Mouse (Mus musculus): ENCODE measurements around the gene Rftn1.
"Not testable (repeated sequence)": the region's sequence is repeated elsewhere in the genome, so short reads cannot be mapped to it uniquely, and the experiment has no call there.

Rftn1 gene

DNA sequence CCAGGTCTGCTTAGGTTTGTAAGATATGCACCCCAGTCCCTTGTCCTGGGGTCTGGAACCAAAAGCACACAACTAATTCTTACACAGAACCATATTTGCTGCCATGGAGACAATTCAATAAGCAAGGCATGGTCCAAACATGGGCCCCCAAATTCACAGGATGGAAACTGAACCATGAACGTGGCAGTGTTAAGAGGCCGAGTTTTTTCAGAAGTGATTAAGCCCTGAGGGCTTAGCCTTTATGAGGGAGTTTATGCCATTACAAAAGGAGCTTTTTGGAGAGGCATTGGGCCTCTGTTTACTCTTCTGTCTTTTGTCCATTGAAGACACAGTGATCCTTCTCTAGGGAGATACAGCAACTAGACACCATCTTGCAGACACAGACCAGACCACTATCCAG, 63.9 kb downstream of the Rftn1 start:
- no peak for DNase-seq

DNA sequence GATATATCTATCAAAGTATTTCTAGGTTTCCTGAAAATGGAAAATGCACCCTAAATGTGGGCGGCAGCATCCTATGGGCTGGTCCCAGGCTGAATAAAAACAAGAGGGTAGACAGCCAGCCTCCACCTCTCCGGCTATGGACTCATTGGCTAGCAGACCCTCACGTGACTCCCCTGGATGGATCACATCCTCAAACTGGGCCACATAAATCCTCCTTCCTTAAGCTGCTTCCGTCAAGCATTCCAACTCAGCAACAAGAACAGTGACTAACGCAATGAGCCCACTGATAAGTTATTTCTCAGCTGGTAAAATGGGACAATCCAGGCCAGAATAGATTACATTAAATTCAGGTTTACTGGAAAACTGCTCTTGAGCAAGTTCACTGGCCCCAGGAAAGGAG, 64.6 kb downstream of the Rftn1 start:
- no peak for DNase-seq

DNA sequence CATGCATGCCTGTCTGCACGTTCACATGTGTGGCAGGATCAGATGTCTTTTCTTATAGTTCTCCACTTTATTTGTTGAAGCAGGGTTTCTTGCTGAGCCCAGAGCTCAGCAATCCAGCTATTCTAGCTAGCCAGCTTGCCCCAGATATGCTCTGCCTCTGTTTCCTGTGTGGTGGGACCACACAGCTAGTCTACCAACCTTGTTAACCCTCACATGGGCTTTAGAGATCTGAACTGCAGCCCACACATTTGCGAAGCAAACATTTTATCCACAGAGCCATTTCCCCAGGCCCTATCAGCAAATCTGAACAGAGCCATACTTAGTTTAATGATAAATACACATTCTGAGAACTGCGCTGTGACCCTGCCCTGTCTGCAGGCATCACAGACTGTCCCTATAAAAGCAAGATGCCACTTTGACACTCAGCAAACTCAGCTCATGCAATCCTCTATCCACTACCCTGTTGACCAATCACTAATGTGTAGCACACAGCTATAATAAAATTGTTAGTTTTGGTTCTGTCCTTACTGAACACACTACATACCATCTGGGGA, 65.2 kb downstream of the Rftn1 start:
- DNase-seq, result no peak

DNA sequence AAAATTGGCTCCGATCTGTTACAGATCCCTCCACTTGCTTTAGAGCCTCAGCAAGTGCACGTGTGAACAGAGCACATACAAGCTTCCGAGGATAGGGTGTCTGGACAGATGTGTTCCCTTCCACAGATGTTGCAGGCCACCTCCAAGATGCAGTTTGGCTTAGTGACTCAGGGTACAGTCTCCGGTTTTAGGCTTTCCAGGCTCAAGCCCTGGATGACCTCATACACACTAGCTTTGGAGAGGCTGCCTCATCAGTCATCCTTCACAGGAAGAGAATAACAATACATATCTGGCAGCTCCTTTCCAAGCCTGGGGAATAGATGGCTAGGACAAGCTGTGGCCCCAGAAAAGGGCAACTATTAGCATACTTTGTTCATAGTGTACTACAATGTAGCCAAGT, 65.8 kb downstream of the Rftn1 start:
- DNase-seq, result no peak

DNA sequence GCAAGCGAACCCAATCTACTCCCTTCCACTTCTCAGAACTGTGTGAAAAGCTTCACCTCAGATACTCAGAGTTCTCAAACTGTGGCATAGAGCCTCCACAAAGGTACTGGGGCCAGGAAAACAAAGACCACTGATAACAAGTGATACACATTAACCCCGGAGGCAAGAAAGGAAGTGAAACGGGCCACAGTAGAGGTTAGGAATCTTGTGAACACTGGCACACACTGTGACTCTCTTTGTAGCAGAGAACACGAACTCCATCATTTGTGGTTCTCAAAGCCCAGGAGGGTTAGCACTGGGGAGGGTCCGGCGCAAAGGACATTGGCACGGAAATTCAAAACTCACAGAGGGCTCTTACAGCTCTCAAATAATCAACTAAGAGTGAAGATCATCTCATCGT, 67.9 kb downstream of the Rftn1 start:
- no peak for DNase-seq

DNA sequence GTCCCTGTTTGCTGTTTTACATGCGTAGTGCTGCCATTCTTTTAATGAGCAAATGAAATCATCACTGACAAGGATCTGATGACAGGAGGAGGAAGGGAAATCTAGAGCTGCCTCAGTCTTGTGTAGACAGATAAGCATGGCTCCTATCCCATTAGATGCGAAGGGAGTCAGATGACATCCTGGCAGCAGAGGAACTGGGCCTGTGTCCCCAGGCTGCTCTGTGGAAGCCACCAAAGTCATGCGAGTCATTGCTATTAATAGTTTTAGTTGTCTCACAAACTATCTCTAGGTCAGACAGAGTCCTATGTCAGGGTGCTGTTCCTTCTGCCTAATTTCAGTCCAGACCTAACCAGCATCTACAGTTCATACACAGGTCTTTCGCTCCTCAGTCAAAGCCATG, 70.4 kb downstream of the Rftn1 start:
- DNase-seq, result no peak

DNA sequence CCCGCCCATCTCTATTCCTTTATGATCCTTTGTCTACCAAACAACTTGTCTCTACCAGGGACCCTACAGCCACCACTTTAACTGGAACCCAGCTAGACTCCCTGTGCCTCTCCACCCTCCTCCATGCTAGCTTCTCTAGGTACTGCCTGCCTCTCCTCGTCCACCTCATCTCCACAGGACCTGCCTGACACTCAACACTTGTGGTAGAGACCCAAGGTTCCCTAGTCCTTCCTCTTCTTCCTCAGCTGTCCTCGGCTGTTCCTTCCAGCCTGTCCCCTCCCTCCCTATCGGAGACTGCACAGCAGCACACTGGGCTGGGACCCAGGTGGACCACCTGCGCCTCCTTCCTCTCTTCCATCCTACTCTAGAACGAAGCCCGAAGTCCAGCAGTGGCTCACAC, 73.0 kb downstream of the Rftn1 start:
- no peak for DNase-seq

DNA sequence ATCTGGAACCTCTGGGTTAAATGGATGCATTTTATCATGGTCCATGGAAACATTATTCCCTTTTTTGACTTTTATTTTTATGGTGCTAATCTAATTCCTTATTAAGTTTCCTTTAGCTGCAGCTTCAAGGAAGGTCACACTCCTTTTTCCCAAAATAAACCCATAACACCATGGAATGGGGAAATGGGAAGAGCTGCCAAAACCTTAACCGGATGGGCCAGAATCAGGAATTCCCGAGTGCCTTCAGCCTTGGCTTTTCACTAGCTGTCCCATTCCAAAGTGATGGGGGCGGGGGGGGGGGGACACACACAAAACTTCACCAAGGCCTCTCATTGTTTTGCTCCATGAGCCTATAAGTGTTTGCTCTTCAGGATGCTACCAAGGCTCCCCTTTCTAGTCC, 73.5 kb downstream of the Rftn1 start:
- peak in 1 of 2 experiments; percentile 30 for DNase-seq

DNA sequence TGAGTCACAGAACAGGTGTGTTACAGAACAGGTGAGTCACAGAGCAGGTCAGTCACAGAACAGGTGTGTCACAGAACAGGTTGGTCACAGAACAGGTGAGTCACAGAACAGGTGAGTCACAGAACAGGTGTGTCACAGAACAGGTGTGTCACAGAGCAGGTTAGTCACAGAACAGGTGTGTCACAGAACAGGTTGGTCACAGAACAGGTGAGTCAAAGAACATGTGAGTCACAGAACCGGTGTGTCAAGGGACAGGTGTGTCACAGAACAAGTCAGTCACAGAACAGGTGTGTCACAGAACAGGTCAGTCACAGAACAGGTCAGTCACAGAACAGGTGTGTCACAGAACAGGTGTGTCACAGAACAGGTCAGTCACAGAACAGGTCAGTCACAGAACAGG, 74.1 kb downstream of the Rftn1 start:
- DNase-seq, result not testable (repeated sequence)

DNA sequence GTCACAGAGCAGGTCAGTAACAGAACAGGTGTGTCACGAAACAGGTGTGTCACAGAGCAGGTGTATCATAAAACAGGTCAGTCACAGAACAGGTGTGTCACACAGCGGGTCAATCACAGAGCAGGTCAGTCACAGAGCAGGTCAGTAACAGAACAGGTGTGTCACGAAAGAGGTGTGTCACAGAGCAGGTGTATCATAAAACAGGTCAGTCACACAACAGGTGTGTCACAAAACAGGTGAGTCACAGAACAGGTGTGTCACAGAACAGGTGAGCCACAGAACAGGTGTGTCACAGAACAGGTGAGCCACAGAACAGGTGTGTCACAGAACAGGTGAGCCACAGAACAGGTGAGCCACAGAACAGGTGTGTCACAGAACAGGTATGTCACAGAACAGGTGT, 74.8 kb downstream of the Rftn1 start:
- not testable (repeated sequence) for DNase-seq

DNA sequence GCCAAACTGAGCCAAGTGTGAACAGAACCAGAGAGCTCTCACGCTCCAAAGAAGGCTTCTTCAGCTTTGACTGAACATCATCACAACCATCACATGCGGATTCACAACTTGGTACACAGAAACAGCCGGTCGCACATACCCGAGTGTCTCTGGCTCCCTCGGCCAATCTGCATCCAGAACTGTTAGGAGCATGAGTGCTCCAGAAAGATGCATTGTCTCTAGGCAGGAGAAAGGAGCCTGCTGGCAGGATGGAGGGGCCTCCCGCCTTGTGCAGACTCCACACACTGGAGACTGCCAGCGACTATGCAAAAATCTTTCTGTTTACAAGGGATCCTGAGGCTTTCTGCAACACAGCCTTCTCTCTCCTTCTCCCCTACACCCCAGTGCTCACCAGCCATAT, 75.8 kb downstream of the Rftn1 start:
- no peak for DNase-seq

DNA sequence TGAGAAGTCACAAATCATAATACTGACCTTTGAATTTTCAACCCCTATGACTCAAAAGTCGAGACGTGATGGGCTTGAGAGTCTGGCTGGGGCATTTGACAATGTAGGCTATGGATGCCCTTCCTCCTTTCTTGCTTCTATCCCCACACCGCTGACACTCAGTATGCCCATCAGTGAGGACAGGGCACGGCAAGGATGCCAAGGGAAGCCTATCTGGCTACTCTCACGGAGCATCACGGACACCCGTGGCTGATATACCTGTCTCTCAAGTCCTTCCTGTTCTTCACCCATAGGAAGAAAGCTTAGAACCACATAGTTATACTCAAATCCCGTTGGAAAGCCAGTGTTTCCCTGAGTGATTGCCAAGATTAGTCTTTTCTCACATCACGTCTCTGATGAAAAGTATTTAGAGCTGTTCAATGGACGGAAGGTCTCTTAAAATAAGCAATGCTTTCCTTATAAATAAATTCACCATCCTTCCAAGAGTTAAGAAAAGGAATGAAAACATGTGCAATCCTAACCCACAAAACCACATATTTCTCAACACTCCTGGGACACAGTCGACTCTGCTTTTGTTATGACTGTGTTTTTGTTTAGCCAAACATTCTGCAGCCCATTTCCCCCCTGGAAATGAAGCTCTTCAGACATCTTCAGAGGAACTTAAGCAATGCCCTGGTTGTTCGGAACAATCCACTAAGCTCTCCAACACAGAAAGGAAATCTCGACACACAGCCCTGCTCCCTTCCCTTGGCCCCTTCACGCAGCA, 79.6 kb downstream of the Rftn1 start:
- no peak for DNase-seq

DNA sequence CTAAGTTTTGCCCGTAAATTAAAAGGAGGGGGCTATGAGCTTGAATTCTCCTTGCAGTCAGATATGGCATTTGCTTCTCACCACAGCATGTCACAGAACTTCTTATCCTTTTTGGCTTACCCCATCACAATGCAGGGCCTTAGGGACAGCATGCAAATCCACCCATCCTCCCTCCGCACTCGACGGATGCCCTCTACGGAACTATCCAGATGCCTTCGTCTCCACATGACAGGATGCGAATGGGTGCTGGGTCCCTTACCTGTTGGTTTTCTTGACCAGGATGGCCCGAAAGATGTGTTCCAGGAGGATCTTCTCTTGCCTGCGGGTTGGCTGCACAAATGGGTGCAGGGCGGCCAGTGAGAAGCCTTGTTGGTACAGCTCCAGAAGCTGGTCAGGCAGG, 83.7 kb downstream of the Rftn1 start:
- no peak for DNase-seq

DNA sequence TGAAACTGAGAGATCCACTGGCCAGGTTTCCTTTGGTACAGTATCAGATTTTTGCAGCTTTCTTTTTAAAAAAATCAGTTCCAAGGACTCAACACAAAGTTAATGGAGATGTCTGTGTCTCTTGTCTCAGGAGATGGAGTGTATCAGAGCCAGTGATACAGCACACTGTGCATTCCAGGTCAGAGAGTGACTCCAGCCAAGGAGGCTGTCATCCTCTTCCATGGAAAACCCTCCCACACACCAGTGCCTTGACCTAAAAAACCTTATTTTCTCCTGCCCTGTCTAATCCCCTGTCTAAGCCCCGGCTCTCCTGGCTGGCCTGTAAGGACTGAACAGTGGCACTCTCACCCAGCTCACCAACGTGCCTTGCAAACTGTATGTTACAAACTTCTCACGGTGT, 86.3 kb downstream of the Rftn1 start:
- DNase-seq, result no peak

DNA sequence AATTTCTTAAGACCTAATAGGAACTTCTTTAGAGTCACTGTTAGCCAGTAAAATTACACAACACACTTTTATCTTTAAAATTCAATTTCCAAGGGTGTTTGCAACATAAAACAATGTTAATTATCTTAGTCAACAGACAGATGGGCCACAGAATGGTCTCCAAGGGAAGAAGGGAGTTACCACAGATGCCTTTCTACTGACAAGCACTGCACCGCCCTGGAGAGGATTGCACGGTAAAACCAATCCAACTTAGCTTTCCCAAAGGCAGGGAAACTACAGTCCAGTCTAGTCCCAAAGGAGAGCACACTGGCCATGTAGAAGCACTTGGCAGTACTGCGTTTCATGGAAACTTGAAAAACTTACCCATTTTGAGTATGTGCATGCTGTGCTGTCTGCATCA, 89.1 kb downstream of the Rftn1 start:
- DNase-seq, result no peak

DNA sequence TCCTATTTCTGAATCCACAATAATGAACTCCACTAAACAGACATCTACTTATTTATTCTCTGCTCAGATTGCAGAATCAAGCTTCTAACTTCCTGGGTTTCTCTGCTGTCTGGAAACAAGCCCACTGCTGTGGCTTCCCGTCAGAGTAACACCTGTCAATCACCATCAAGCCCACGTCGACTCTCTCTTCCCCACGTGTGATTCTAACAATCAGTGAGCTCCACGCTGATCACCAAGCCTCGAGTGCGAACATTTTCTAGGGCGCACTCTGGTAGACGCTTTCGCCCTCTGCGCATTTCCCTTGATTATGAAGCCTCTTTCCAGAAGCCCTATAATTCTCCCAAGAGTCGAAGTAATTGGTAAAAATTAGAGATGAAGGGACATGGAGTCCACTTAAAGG, 90.4 kb downstream of the Rftn1 start:
- DNase-seq, result no peak

DNA sequence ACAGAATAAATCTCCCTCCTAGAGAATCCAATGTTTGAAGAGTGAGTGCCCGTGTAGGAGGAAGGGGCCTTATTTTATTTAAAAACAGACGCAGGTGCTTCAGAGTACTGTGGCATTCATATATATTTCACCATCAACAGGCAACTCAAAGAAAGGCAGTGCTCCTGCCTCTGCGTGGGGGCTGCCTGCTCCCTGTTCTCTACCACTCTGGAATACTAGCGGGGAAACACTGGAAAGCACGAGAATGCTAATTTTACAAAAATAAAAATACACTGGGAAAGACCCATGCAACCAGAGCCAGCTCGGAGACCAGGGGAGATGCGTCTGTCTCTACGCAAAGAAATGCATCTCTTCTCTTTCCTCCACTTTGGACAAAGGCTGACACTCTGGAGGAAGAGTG, 91.1 kb downstream of the Rftn1 start:
- DNase-seq, result no peak

DNA sequence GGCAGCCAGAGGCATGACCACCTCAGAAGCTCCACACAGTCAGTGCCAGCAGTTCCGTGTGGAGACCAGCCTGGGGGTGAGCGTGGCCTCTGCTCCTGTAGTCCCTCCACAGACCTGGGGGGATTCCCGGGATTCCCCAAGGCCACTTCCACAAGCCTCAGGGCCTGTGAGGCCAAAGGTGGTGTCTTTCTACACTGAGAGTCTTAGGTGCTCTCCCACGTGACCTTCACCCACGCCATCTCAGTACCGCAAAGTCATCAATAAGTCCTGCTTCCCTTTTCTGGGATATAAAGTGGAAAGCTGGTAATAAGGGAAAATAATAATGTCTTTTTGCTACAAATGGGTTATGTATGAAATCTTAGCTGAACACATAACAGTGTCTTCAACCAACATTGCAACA, 92.2 kb downstream of the Rftn1 start:
- DNase-seq, result no peak

DNA sequence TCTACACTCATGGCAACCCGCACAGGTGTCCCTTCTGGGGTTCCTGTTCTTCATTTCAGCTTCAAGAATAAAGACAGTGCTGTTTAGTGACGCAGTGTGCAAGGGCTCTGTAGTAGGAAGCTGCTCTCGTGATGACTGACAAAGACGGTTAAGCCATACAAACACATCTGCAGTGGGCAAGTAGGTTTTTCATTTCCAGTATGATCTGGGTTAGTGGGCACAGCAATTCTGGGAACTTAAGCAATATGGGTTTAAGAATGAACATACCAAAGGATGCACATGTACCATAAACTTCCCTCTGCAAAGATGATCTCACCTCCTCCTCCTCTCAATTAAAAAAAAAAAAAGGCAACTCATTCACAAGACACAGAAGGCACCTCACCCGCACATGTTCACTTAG, 92.6 kb downstream of the Rftn1 start:
- no peak for DNase-seq

DNA sequence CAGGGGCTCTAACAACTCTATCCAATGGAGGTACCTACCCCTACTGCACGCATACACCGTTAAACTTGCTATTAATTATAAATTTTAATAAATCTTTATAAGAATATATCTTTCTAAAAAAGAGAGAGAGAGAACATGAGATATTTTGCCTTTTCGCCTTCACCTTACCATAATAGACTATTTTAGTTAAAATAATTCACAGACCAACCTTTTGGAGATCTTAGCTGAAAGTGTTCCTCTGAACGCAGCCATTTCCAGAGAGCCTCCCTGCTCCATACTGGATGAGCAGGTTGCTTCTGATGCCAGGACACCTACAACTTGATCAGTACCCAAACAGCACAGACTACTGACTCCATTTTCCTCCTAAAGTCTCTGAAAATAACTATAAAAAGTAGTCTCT, 94.2 kb downstream of the Rftn1 start:
- no peak for DNase-seq

DNA sequence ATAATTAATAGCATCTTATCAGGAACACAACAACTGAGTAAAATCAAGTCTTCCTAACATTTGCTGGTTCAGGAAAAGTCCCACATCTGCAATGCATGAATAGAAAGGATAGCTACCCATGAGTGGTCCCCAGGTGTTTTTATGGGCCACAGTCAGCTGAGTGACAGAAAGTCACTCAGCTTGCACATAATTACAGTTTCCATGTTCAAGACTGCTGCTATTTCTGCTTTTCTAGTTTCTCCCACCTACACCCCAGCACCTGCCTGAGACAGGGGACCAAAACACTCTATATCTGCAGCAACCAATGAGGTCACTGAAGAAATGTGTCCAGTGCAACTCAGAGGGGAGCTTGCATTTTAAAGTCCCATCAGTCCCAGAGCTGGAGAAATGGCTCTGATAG, 95.9 kb downstream of the Rftn1 start:
- no peak for DNase-seq

DNA sequence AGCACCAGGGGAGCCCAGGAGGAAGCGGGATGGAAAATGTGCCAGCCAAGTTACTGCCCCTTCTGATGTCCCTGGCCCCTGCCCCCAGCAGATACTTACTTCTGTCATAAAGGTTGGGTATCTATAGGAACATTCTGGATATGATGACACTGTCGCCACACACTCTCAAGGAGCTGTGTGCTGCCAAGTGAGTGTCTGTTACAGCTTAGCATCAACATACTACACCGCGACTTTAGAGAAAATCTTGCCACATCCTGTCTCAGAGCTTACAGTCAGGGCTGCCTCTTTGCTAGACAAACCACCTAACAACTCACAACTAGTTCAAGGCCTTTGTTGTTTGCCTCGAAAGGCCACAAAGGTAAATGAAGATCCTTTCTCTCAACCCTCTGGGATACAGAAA, 96.4 kb downstream of the Rftn1 start:
- no peak for DNase-seq

DNA sequence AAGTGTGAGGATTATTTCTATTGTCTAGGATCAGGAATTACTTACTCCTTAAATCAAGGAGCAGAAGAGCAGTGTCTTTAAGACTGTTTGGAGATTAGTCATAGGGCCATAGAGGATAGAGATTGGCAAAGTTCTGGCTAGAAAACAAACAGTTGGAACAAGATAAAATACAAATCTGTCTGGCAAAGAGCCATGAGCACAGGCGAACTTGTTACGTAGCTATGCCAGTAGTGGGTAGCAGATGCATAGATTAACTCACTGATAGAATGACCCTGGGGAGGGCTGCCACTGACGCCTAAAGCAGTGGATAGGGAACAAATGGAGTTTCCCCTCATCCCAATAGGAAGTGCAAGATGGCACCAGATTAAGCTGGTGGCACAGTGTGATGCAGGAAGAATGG, 97.1 kb downstream of the Rftn1 start:
- no peak for DNase-seq

DNA sequence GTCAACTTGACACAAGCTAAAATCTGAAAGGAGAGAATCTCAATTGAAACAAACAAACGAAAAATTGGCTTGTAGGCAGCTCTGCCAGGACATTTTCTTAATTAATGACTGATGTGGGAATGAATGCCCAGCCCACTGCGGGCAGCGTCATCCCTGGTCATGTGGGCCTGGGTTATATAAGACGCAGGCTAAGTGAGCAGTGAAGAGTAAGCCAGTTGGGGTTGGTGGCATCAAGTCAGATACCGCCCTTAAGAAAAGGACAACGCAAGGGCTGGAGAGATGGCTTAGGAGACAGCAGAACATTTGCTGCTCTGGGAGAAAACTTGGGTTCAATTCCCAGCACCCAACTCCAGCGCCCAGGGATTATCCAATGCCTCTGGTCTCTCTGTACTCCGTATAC, 97.6 kb downstream of the Rftn1 start:
- no peak for DNase-seq

DNA sequence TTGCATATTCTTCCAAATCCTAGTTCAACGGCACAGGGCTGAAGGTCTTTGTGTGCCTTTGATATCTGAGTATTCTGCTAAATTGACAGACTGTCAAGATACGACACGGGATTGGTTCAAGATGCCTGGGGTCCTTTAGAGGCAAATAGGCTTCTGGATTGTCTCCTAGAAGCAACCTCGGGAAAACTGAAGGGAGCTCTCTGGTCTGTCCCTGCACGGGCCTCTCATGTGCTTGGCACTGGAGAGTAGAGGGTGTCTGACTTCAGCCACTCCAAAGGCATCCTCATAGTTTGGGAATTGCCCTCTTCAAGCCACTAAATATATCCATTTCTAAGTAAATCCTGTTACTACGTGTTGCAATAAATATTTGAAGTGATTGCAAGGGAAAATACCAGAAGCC, 98.6 kb downstream of the Rftn1 start:
- DNase-seq, result no peak
